Mouse (Mus musculus): ENCODE results near the gene Yipf3.

Gene Yipf3

GRCm38 (mm10) chr17:46247512-46248188 is at the start of gene Yipf3, which contains the start of gene Polr1c:
Gene Yipf3, plus strand, starts transcription at chr17:46248080.
Gene Polr1c, minus strand, starts transcription at chr17:46248054.
- DNase-seq (ENCODE audit: extremely low read depth, low read depth, low spot score): no peak

- DNase-seq (ENCODE audit: extremely low read depth, low read depth, low spot score): no peak
Observed at GRCm38 (mm10) chr17:46201151-46201550, 46.7 kb upstream of the Yipf3 start.

GRCm38 (mm10) chr17:46202421-46203071 is 45.3 kb upstream of the Yipf3 start, which contains the start of the genes Polh and Xpo5:
Gene Polh, minus strand, starts transcription at chr17:46202645.
Gene Xpo5, plus strand, starts transcription at chr17:46202782.
- no peak for DNase-seq (ENCODE audit: extremely low read depth, low read depth, low spot score)

- no peak for DNase-seq (ENCODE audit: extremely low read depth, low read depth, low spot score)
Observed at GRCm38 (mm10) chr17:46203078-46203477, 44.8 kb upstream of the Yipf3 start.

GRCm38 (mm10) chr17:46206676-46207075 is 41.2 kb upstream of the Yipf3 start:
- DNase-seq (ENCODE audit: extremely low read depth, low read depth, low spot score): peak; percentile 58

GRCm38 (mm10) chr17:46210550-46210949 is 37.3 kb upstream of the Yipf3 start:
- peak; percentile 30 for DNase-seq (ENCODE audit: extremely low read depth, low read depth, low spot score)

- no peak for DNase-seq (ENCODE audit: extremely low read depth, low read depth, low spot score)
Observed at GRCm38 (mm10) chr17:46221601-46222000, 26.3 kb upstream of the Yipf3 start.

- no peak for DNase-seq (ENCODE audit: extremely low read depth, low read depth, low spot score)
Observed at GRCm38 (mm10) chr17:46227576-46227975, 20.3 kb upstream of the Yipf3 start.

- DNase-seq (ENCODE audit: extremely low read depth, low read depth, low spot score): no peak
Observed at GRCm38 (mm10) chr17:46236067-46236466, 11.8 kb upstream of the Yipf3 start.

GRCm38 (mm10) chr17:46237079-46237478 is 10.8 kb upstream of the Yipf3 start:
- DNase-seq (ENCODE audit: extremely low read depth, low read depth, low spot score): no peak

GRCm38 (mm10) chr17:46237480-46237879 is 10.4 kb upstream of the Yipf3 start:
- DNase-seq (ENCODE audit: extremely low read depth, low read depth, low spot score): no peak

- no peak for DNase-seq (ENCODE audit: extremely low read depth, low read depth, low spot score)
Observed at GRCm38 (mm10) chr17:46239516-46240114, 8.3 kb upstream of the Yipf3 start.

- DNase-seq (ENCODE audit: extremely low read depth, low read depth, low spot score): no peak
Observed at GRCm38 (mm10) chr17:46241471-46241870, 6.4 kb upstream of the Yipf3 start.

- DNase-seq (ENCODE audit: extremely low read depth, low read depth, low spot score): no peak
Observed at GRCm38 (mm10) chr17:46242274-46242673, 5.6 kb upstream of the Yipf3 start.

- DNase-seq (ENCODE audit: extremely low read depth, low read depth, low spot score): no peak
Observed at GRCm38 (mm10) chr17:46242993-46243392, 4.9 kb upstream of the Yipf3 start.

- no peak for DNase-seq (ENCODE audit: extremely low read depth, low read depth, low spot score)
Observed at GRCm38 (mm10) chr17:46243624-46244023, 4.3 kb upstream of the Yipf3 start.

- DNase-seq (ENCODE audit: extremely low read depth, low read depth, low spot score): peak; percentile 68
Observed at GRCm38 (mm10) chr17:46244579-46244978, 3.3 kb upstream of the Yipf3 start.

- DNase-seq (ENCODE audit: extremely low read depth, low read depth, low spot score): no peak
Observed at GRCm38 (mm10) chr17:46248189-46248522, 276 bp downstream of the Yipf3 start.

- no peak for DNase-seq (ENCODE audit: extremely low read depth, low read depth, low spot score)
Observed at GRCm38 (mm10) chr17:46251174-46251573, 3.3 kb downstream of the Yipf3 start.

GRCm38 (mm10) chr17:46252571-46253451 is 4.9 kb downstream of the Yipf3 start:
- DNase-seq (ENCODE audit: extremely low read depth, low read depth, low spot score): no peak

GRCm38 (mm10) chr17:46253452-46254084 is 5.7 kb downstream of the Yipf3 start, which contains the start of gene Lrrc73:
Gene Lrrc73, plus strand, starts transcription at chr17:46253531.
- DNase-seq (ENCODE audit: extremely low read depth, low read depth, low spot score): no peak
